Mouse (Mus musculus) activated CD4-positive, CD25-positive, alpha-beta regulatory T cell (primary cell): Measurements from ENCODE around the gene Ankrd6. TPM values are rescaled to one million over a fixed set of nuclear protein-coding genes. Genes with fewer than 3 reads are reported as not detected.

Source experiments
- polyA plus RNA-seq, 2 experiments: library from polyadenylated mRNA; unstranded; fragments of 100-300 nt; shearing (Covaris generic); gene quantifications; one replicate each; pipeline ENCODE4 v1.2.1; 2017

Ankrd6 gene
- 1 to 10 TPM; 1.9 to 5.3 TPM for polyA plus RNA-seq

GRCm38 (mm10) chr4:32950356-32951034 lies at the start of gene Ankrd6:
TSS of gene Ankrd6 (minus strand) at chr4:32950841.

GRCm38 (mm10) chr4:32982716-32983175 lies 32.1 kb upstream of the Ankrd6 start, which contains the start of gene Rragd:
TSS of gene Rragd (plus strand) at chr4:32983037.

GRCm38 (mm10) chr4:32799966-32800576 lies 150.6 kb downstream of the Ankrd6 start, which contains the start of gene Lyrm2:
TSS of gene Lyrm2 (plus strand) at chr4:32800253.

Other genes with a start within 250 kb of the Ankrd6 start
- 10 to 100 TPM; 64.0 to 75.7 TPM for gene Lyrm2, start 150.6 kb downstream of the Ankrd6 start, polyA plus RNA-seq
- gene Rragd, start 32.2 kb upstream of the Ankrd6 start, polyA plus RNA-seq = 1 to 10 TPM; 6.2 to 9.6 TPM
- gene Ube2j1, start 80.6 kb upstream of the Ankrd6 start, polyA plus RNA-seq = 100 to 1,000 TPM in 1 of 2 experiments, 10 to 100 TPM in 1; 92.8 to 121 TPM
- gene Gabrr2, start 112.2 kb upstream of the Ankrd6 start, polyA plus RNA-seq = 10 to 100 TPM; 11.8 to 57.3 TPM
- gene Gabrr1, start 181.7 kb upstream of the Ankrd6 start, polyA plus RNA-seq = not detected
- gene Pm20d2, start 238.9 kb upstream of the Ankrd6 start, polyA plus RNA-seq = under 1 TPM in 1 of 2 experiments, not detected in 1; 0.21 TPM